Mouse (Mus musculus) lung, postnatal 0 days (tissue): Measurements from ENCODE around the gene Tesk2.

Experiments
- CTCF ChIP-seq: IDR thresholded peaks from 2 replicates; pipeline ENCODE4 v1.5.1; 2016; ENCODE audit warnings: antibody characterized with exemption, mild to moderate bottlenecking
- EP300 ChIP-seq: IDR thresholded peaks from 2 replicates; pipeline ENCODE4 v1.6.1; 2016; ENCODE audit warnings: antibody characterized with exemption, mild to moderate bottlenecking, control low read depth

- TF ChIP-seq CTCF (no peak), EP300 (no peak)
These were observed 31.4 kb upstream of the Tesk2 start for GRCm38 (mm10) chr4:116689309-116689876.
